Mouse (Mus musculus): ENCODE measurements around the gene Asic2. TPM values are rescaled to one million over a fixed set of nuclear protein-coding genes. Genes with fewer than 3 reads are reported as not detected.
"Not testable (repeated sequence)": the region's sequence is repeated elsewhere in the genome, so short reads cannot be mapped to it uniquely, and the experiment has no call there.

The Asic2 gene
- polyA plus RNA-seq, 1 experiment from 2014 or later: not detected

DNA sequence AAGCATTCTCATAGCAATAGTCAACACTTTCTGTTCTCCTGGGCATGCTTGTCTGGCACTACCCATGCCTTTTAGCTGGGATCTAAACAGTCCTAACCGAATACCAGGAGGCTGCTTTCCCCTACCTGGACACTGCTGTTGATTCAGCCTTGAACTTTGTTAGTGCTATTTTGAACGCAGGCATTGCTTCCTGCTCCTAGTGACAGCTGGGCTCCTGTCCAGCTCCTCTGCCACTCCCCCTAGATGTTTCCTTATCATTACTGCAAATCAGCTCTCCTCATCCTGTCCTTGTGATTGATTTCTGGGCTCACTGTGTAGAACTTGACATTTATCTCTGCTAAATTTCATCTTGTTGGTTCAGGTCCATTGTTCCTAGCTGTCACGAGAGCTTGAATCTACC lies 605.8 kb downstream of the Asic2 start:
- 0 out of 2 replicates have a peak, but pooled peaks cover 5% of the 10 kb centered on the region for H3K9me3 ChIP-seq (replicated peaks)
- no peak overlapping the region for H3K4me3 ChIP-seq (replicated peaks)
- 49% methylated on average over 3 of the region's 3 CpGs for WGBS (ENCODE audit: insufficient replicate concordance)
- H3K4me2 ChIP-seq: no peak overlapping the region
- no peak for ATAC-seq (ENCODE audit: low read depth)
- H3K27ac ChIP-seq: no peak overlapping the region
- no peaks in the 10 kb centered on the region for H3K27me3 ChIP-seq
- DNase-seq: no peak
- H3K36me3 ChIP-seq: no peaks in the 10 kb centered on the region
- no peak overlapping the region for H3K9ac ChIP-seq
- no peaks in the 10 kb centered on the region for H3K4me1 ChIP-seq (replicated peaks)

DNA sequence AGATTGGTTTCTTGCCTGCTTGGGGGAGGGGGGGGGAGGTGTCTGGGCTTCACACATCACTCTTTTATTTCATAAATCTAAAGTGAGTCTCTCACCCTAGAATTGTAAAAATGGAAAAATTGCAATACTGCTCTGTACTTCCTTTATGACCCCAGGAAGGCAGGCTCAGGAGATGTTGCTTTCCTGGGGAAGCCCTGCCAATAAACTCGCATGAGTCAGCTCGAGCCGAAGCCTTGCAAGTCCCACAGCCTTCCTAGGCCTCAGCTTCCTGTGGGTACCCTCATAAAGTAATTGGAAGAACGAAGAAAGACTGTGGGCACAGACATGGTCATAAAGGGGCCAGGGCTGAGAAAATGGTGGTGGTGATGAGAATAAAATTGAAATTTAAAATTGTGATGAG lies 607.2 kb downstream of the Asic2 start:
- Histone ChIP-seq H3K27ac (no peak overlapping the region), H3K36me3 (no peaks in the 10 kb centered on the region), H3K4me3 (replicated peaks) (no peak overlapping the region), H3K4me1 (replicated peaks) (no peaks in the 10 kb centered on the region), H3K9me3 (replicated peaks) (0 out of 2 replicates have a peak, but pooled peaks cover 5% of the 10 kb centered on the region), H3K27me3 (no peaks in the 10 kb centered on the region), H3K4me2 (no peak overlapping the region), H3K9ac (no peak overlapping the region)
- 20% methylated on average over 4 of the region's 4 CpGs for WGBS (ENCODE audit: insufficient replicate concordance)
- DNase-seq (no peak), ATAC-seq (ENCODE audit: low read depth) (no peak)

DNA sequence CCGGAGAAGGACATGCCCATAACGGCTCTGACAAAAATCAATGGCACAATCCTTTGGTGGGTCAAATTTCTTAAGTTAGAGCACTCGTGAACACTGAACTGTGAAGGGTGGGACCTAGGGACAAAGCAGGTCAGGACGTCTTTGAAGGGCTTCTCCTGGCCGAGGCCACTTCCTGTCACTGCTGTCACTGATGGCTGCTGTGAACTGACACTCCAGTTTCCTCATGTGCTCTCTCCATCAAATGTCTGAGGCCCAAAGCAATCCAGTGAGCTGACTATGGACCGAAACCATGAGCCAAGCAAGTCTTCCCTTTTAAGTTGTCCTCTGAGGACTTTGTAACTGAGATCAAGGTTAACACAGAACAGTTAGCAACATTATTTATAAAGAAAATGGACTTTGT lies 617.8 kb downstream of the Asic2 start:
- H3K4me1 ChIP-seq (replicated peaks); H3K9ac ChIP-seq; H3K27me3 ChIP-seq; H3K4me3 ChIP-seq (replicated peaks); H3K36me3 ChIP-seq; DNase-seq; H3K4me2 ChIP-seq; H3K27ac ChIP-seq; ATAC-seq (ENCODE audit: low read depth); H3K9me3 ChIP-seq (replicated peaks): not testable (repeated sequence)
- 52% methylated on average over 6 of the region's 6 CpGs for WGBS (ENCODE audit: insufficient replicate concordance)

DNA sequence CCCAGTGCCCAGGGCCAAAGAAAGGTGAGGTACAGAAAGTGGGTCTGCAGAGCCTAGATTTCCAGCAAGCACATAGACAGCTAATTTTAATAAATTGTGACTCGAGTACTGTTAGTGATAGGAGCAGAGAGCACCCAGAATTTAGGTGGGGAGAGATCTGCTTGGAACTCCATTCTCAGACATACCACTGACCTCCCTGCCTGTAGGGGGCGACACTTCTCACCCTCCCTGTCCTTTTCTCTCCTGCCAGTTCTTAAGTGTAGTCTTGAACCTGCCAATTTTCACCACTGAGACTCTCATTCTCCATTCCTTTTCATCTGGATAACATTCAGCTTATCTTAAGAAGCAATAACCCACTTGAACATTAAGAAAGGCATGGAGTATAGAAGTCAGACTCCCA lies 636.3 kb downstream of the Asic2 start:
- no peak for DNase-seq
- no peak for ATAC-seq (ENCODE audit: low read depth)
- Histone ChIP-seq H3K4me2 (no peak overlapping the region), H3K9me3 (replicated peaks) (no peaks in the 10 kb centered on the region), H3K4me1 (replicated peaks) (no peaks in the 10 kb centered on the region), H3K36me3 (no peaks in the 10 kb centered on the region), H3K27ac (no peak overlapping the region), H3K4me3 (replicated peaks) (no peak overlapping the region), H3K9ac (no peak overlapping the region), H3K27me3 (no peaks in the 10 kb centered on the region)
- 50% methylated on average over 2 of the region's 2 CpGs for WGBS (ENCODE audit: insufficient replicate concordance)

DNA sequence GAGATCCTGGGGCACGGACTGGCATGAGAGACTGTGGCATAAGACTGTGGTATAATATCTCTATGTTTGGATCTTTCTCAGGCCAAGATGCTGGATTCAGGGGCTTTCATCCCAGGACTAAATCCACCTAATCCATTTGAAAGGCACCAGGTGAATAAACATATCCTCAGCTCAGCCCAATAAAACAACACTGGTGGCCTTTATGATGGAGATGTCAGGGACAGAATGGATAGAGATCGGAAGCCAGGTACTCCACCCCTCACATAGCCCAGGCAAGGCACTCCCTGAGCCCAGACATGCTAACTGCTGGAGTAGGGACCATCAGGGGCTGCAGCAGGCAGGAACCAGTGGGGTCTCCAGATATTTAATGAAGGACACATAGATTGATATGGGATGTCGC lies 637.3 kb downstream of the Asic2 start:
- Histone ChIP-seq H3K4me1 (replicated peaks) (no peaks in the 10 kb centered on the region), H3K27me3 (no peaks in the 10 kb centered on the region), H3K9ac (no peak overlapping the region), H3K9me3 (replicated peaks) (no peaks in the 10 kb centered on the region), H3K27ac (no peak overlapping the region), H3K4me2 (no peak overlapping the region), H3K36me3 (no peaks in the 10 kb centered on the region), H3K4me3 (replicated peaks) (no peak overlapping the region)
- 66% methylated on average over 3 of the region's 3 CpGs for WGBS (ENCODE audit: insufficient replicate concordance)
- DNase-seq (no peak), ATAC-seq (ENCODE audit: low read depth) (no peak)

DNA sequence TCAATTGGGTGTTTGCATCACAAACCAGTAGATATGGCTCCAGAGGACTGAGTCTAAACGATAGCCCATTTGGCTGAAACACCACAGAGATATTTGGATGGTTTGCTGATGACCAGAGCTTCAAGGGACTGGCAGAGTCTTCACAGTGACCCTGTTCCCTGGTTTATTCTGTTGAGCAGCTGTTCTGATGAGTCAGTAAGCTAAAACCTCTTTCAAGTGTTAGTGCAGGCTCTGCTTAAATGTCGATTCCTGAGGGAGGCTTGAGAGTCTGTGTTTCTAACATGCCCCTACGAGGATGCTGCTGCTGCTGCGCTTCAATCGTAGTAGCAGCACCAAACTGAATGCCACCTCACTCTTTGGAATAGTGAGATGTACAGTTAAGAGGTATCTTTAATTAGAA lies 640.2 kb downstream of the Asic2 start:
- no peaks in the 10 kb centered on the region for H3K27me3 ChIP-seq
- no peaks in the 10 kb centered on the region for H3K36me3 ChIP-seq
- H3K4me1 ChIP-seq (replicated peaks): no peaks in the 10 kb centered on the region
- no peak overlapping the region for H3K4me3 ChIP-seq (replicated peaks)
- no peak overlapping the region for H3K9ac ChIP-seq
- H3K27ac ChIP-seq: no peak overlapping the region
- H3K4me2 ChIP-seq: no peak overlapping the region
- no peaks in the 10 kb centered on the region for H3K9me3 ChIP-seq (replicated peaks)
- DNase-seq (no peak), ATAC-seq (ENCODE audit: low read depth) (no peak)
- 57% methylated on average over 5 of the region's 5 CpGs for WGBS (ENCODE audit: insufficient replicate concordance)

DNA sequence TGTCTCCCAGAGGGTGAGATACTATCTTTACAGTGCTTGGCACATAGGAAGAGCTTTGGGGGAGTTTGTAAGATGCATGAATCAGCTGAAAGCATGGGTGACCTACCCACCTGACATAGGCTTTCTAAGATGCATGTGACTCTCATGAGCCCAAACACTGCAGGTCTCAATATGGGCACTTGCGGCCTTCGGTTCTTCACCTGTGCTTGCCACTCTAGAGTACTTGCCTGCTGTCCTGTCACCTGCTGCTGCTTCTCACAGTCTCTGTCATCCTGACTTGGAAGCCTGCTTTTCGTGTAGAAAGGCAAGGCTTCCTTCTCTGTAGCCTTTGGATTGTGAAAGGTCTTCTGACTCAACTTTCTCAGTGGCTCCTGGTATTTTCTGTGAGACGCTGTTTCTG lies 645.1 kb downstream of the Asic2 start:
- 63% methylated on average over 4 of the region's 4 CpGs for WGBS (ENCODE audit: insufficient replicate concordance)

DNA sequence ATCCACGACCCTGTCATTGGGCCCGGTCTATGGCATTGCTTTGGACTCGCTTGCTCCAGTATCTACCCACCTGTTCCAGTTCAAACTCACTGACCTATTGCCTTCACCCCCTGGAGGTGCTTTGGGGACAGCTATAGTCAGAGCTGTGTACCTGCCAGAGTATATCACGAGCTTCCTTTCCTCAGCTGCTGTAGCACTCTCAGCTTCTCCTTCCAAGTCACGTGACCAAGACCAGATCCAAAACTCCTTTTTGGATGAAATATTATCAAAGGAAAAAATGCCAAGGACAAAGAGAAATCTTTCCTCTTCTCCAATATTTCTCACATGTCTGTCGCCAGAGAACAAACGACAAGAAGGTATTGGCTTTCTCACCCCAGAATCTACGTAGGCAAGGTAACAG lies 645.8 kb downstream of the Asic2 start:
- H3K9ac ChIP-seq: no peak overlapping the region
- H3K4me2 ChIP-seq: no peak overlapping the region
- ATAC-seq (ENCODE audit: low read depth) (no peak), DNase-seq (no peak)
- H3K9me3 ChIP-seq (replicated peaks): no peaks in the 10 kb centered on the region
- no peaks in the 10 kb centered on the region for H3K4me1 ChIP-seq (replicated peaks)
- H3K27me3 ChIP-seq: no peaks in the 10 kb centered on the region
- no peak overlapping the region for H3K27ac ChIP-seq
- WGBS (ENCODE audit: insufficient replicate concordance): 75% methylated on average over 8 of the region's 8 CpGs
- no peaks in the 10 kb centered on the region for H3K36me3 ChIP-seq
- no peak overlapping the region for H3K4me3 ChIP-seq (replicated peaks)

More for the DNA sequence above, 645.1 kb downstream of the Asic2 start:
- no peak overlapping the region for H3K4me2 ChIP-seq
- H3K9me3 ChIP-seq (replicated peaks): no peaks in the 10 kb centered on the region
- ATAC-seq (ENCODE audit: low read depth): no peak
- H3K9ac ChIP-seq: no peak overlapping the region
- H3K4me3 ChIP-seq (replicated peaks): no peak overlapping the region
- H3K36me3 ChIP-seq: no peaks in the 10 kb centered on the region
- DNase-seq: no peak
- no peaks in the 10 kb centered on the region for H3K4me1 ChIP-seq (replicated peaks)
- no peaks in the 10 kb centered on the region for H3K27me3 ChIP-seq
- no peak overlapping the region for H3K27ac ChIP-seq

DNA sequence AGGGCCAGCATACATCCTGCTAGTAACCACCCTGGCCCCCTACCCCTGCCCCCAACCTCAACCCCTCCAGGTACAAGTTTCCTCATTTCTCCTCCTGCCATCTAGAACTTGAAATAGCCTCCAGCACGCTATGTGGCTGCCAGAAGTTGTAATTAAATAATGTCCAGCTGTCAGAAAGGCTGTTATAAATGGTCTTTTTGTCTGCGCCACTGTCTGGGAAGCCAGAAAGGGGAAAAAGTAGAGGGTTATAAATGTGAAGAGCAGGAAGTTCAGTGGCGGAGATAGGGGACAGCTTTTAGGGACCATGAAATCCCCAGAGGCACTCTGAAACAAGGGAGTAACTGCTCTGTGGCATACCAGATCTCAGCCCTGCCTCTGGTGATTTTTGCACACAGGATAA lies 678.2 kb downstream of the Asic2 start:
- Histone ChIP-seq H3K9me3 (replicated peaks) (no peaks in the 10 kb centered on the region), H3K36me3 (no peaks in the 10 kb centered on the region), H3K4me3 (replicated peaks) (no peak overlapping the region), H3K4me1 (replicated peaks) (no peaks in the 10 kb centered on the region), H3K27me3 (no peaks in the 10 kb centered on the region), H3K4me2 (no peak overlapping the region), H3K27ac (no peak overlapping the region), H3K9ac (no peak overlapping the region)
- no peak for DNase-seq
- no peak for ATAC-seq (ENCODE audit: low read depth)
- WGBS (ENCODE audit: insufficient replicate concordance): 24% methylated on average over 3 of the region's 3 CpGs

DNA sequence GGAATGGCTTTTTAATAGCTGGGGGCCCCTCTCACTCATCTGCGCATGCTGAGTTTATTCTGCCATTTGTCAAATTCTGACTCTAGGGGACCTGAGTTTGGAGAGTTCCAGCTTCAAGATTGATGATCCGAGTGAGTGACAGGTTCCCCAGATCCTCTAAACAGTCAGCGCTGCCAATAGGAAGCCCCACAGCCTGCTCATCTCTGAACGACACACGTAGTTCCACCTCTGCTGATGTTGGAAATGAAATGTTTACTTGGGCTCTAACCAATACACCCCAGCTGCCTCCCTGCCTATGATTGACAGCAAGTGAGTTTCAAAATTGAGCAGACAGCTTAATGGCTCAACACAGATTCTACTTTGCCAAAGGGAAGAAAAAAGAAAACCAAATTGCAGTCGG lies 685.1 kb downstream of the Asic2 start:
- DNase-seq (no peak), ATAC-seq (ENCODE audit: low read depth) (no peak)
- WGBS (ENCODE audit: insufficient replicate concordance): 51% methylated on average over 6 of the region's 6 CpGs
- H3K9me3 ChIP-seq (replicated peaks): no peaks in the 10 kb centered on the region
- H3K9ac ChIP-seq: no peak overlapping the region
- no peak overlapping the region for H3K27ac ChIP-seq
- H3K4me2 ChIP-seq: no peak overlapping the region
- no peak overlapping the region for H3K4me3 ChIP-seq (replicated peaks)
- H3K36me3 ChIP-seq: no peaks in the 10 kb centered on the region
- H3K4me1 ChIP-seq (replicated peaks): no peaks in the 10 kb centered on the region
- peaks cover 3% of the 10 kb centered on the region; the same call in 1 of the 2 replicates for H3K27me3 ChIP-seq

DNA sequence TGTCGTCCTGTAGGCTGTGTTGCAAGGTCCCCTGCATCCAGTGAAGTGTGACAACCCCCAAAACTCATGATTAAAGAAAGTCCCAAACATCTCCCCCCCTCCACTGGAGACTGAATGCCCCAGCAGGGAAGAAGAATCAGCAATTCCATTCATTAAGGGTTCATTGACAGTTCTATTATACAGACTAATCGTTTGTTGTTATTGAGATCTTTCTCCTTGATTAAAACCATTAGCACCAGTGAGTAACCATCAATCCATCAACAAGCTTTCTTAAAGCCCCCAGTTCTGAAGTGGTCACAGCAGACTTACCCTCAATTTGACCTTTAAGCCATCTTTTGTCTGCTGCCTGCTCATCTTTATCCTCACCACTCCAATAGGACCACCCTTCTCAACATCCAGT lies 688.2 kb downstream of the Asic2 start:
- WGBS (ENCODE audit: insufficient replicate concordance): 29% methylated on average over 2 of the region's 2 CpGs
- no peak for ATAC-seq (ENCODE audit: low read depth)

DNA sequence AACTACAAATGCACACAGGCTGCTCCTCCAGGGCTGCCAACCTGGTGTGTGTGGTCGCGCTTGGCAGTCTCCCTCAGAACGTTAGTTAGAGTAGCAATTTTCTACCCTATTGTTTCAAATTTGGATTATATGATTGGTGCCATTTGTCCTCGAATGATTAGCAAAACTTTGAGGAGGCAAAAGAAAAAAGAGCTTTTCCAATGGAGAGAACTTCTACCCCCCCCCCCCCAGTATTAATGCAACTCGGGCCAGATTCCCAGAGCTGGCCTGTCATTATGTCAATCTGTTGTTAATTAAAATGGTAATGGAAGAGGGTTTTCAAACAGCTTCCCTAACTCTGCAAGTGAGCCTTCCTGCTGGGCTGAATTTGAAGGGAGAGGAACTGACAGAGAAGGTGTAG lies 690.9 kb downstream of the Asic2 start:
- WGBS (ENCODE audit: insufficient replicate concordance): 52% methylated on average over 5 of the region's 5 CpGs
- H3K9me3 ChIP-seq (replicated peaks): no peaks in the 10 kb centered on the region
- no peak for DNase-seq
- no peak overlapping the region for H3K27ac ChIP-seq
- no peak overlapping the region for H3K4me2 ChIP-seq
- no peak overlapping the region for H3K9ac ChIP-seq
- H3K36me3 ChIP-seq: no peaks in the 10 kb centered on the region
- H3K27me3 ChIP-seq: peaks cover 3% of the 10 kb centered on the region; the same call in 1 of the 2 replicates
- no peak for ATAC-seq (ENCODE audit: low read depth)
- H3K4me3 ChIP-seq (replicated peaks): no peak overlapping the region
- no peaks in the 10 kb centered on the region for H3K4me1 ChIP-seq (replicated peaks)

More for the DNA sequence above, 688.2 kb downstream of the Asic2 start:
- no peaks in the 10 kb centered on the region for H3K9me3 ChIP-seq (replicated peaks)
- H3K36me3 ChIP-seq: no peaks in the 10 kb centered on the region
- no peak overlapping the region for H3K4me2 ChIP-seq
- no peak overlapping the region for H3K4me3 ChIP-seq (replicated peaks)
- no peak for DNase-seq
- peaks cover 3% of the 10 kb centered on the region; the same call in 1 of the 2 replicates for H3K27me3 ChIP-seq
- no peaks in the 10 kb centered on the region for H3K4me1 ChIP-seq (replicated peaks)
- H3K27ac ChIP-seq: no peak overlapping the region
- no peak overlapping the region for H3K9ac ChIP-seq

Measured in liver, embryonic 13.5 days (tissue).